ENCODE assay signal across 8 mouse cellular contexts in the genomic region with DNA sequence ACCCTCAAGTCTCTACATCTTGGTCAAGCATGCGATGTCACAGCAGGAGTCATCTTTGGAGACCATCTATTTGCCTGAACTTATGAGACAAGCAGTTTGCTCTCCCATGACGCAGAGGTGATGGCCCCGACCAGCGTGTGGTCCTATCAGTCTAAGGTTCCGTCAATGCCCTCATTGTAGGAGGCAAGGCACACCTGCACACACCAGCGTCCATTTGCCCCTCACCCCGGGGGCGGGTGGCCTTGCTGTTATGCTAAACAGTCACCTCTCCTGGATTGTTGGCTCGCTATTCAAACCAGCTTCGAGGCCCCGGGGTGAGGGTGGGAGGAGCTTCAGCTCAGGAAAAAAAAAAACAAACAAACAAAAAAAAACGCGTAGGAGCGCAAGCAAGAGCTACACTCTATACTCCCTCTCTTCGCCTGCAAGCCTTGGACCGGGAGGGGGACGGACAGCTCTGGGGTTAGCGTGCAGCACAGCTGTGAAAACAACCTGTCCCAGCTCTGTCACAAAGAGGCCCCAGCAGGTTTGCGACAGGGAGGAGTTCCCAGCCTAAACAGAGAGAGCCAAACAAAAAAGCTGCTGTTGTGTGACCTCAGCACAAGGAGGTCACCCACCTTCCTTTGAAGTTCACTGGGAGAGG. TPM values are rescaled to one million over a fixed set of nuclear protein-coding genes. Genes with fewer than 3 reads are reported as not detected.
DNase-seq lines count a peak whose midpoint lies in the region; ATAC-seq lines count a peak whose summit lies in the region.

No protein-coding gene starts in this region.

- peaks cover 14% of the 10 kb centered on the region for H3K4me1 ChIP-seq in megakaryocyte, embryonic 14.5 days
- H3K4me1 ChIP-seq in intestine, embryonic 16.5 days (ENCODE audit: control insufficient read depth, insufficient read depth, low read length): peaks cover 6% of the 10 kb centered on the region
- peaks cover 7% of the 10 kb centered on the region; the same call in 1 of the 2 replicates for H3K4me1 ChIP-seq in neural tube, embryonic 11.5 days (ENCODE audit: control insufficient read depth, insufficient read depth, low read length)

- 42% methylated on average over 19 of the region's 19 CpGs for WGBS in intestine, embryonic 16.5 days
- WGBS in neural tube, embryonic 11.5 days: 18% methylated on average over 19 of the region's 19 CpGs

- DNase-seq in adrenal gland, postnatal 10 days: peak; percentile 50
- DNase-seq in adrenal gland, postnatal 4 days (ENCODE audit: low spot score in 2 of 2): no peak
- DNase-seq in neural tube, embryonic 11.5 days (ENCODE audit: low spot score): peak; percentile 58
- no peak for DNase-seq in ovary, postnatal 10 days (ENCODE audit: low spot score)
- no peak for DNase-seq in gastrocnemius, adult 18-20 months (ENCODE audit: low spot score)

- H3K27ac ChIP-seq in intestine, embryonic 16.5 days (ENCODE audit: low read length): no peak overlapping the region
- H3K27ac ChIP-seq in neural tube, embryonic 11.5 days (ENCODE audit: low read depth, low read length): no peak overlapping the region

- no peaks in the 10 kb centered on the region for H3K36me3 ChIP-seq in megakaryocyte, embryonic 14.5 days (replicated peaks; ENCODE audit: low read length)
- no peaks in the 10 kb centered on the region for H3K36me3 ChIP-seq in intestine, embryonic 16.5 days (ENCODE audit: control insufficient read depth, insufficient read depth, low read length)
- H3K36me3 ChIP-seq in neural tube, embryonic 11.5 days (ENCODE audit: control insufficient read depth, insufficient read depth, low read length): no peaks in the 10 kb centered on the region; the same call in 1 of the 2 replicates

- H3K4me2 ChIP-seq in intestine, embryonic 16.5 days (ENCODE audit: low read depth, low read length): 0 out of 2 replicates have a peak overlapping the region, but pooled peaks have one; percentile 5
- H3K4me2 ChIP-seq in neural tube, embryonic 11.5 days (ENCODE audit: low read depth): peak overlapping the region; percentile 21

- peaks cover 7% of the 10 kb centered on the region; the same call in 1 of the 2 replicates for H3K9me3 ChIP-seq in megakaryocyte, embryonic 14.5 days
- H3K9me3 ChIP-seq in intestine, embryonic 16.5 days (ENCODE audit: control insufficient read depth, low read length): peaks cover 4% of the 10 kb centered on the region; the same call in 1 of the 2 replicates
- H3K9me3 ChIP-seq in neural tube, embryonic 11.5 days (ENCODE audit: control insufficient read depth, low read length): no peaks in the 10 kb centered on the region

- H3K9ac ChIP-seq in intestine, embryonic 16.5 days (ENCODE audit: low read depth, low read length): peak overlapping the region; percentile 16; the same call in 1 of the 2 replicates
- H3K9ac ChIP-seq in neural tube, embryonic 11.5 days (ENCODE audit: low read length): no peak overlapping the region

- peaks cover 20% of the 10 kb centered on the region for H3K27me3 ChIP-seq in megakaryocyte, embryonic 14.5 days (replicated peaks)
- no peaks in the 10 kb centered on the region for H3K27me3 ChIP-seq in intestine, embryonic 16.5 days (replicated peaks; ENCODE audit: control insufficient read depth, insufficient read depth, low read length)
- no peaks in the 10 kb centered on the region for H3K27me3 ChIP-seq in neural tube, embryonic 11.5 days (ENCODE audit: control insufficient read depth, insufficient read depth, low read length)

- ATAC-seq in megakaryocyte, adult 5-6 weeks (ENCODE audit: poor library complexity, severe bottlenecking): no peak
- ATAC-seq in intestine, embryonic 16.5 days: peak; percentile 71
- ATAC-seq in neural tube, embryonic 11.5 days (ENCODE audit: insufficient read depth, low FRiP score, low TSS enrichment): no peak

- H3K4me3 ChIP-seq in megakaryocyte, embryonic 14.5 days (replicated peaks): peak overlapping the region; percentile 73
- H3K4me3 ChIP-seq in intestine, embryonic 16.5 days (ENCODE audit: low read length): no peak overlapping the region
- H3K4me3 ChIP-seq in neural tube, embryonic 11.5 days (ENCODE audit: low read depth, low read length): no peak overlapping the region

RNA-seq across cellular contexts. Expression of a gene that starts 12.1 kb away (rescaled TPM):
- total RNA-seq in adrenal gland, postnatal 10 days (2021): 100 to 1,000 TPM; 103 to 105 TPM
- total RNA-seq in adrenal gland, postnatal 4 days (2021): 100 to 1,000 TPM; 112 to 117 TPM
- 183 and 184 TPM in 2 replicates for polyA plus RNA-seq in megakaryocyte, embryonic 14.5 days (2012; ENCODE audit: insufficient read depth, low replicate concordance)
- total RNA-seq in megakaryocyte, adult 5-6 weeks (2015): 46.3 and 52.5 TPM in 2 replicates
- total RNA-seq in megakaryocyte, adult 5-6 weeks (2017): 57.8 and 60.2 TPM in 2 replicates
- polyA plus RNA-seq in intestine, embryonic 16.5 days (2015; fragmentation: Nextera tagmentation; extraction: Ambion mirVana): 231 and 264 TPM in 2 replicates
- polyA plus RNA-seq in neural tube, embryonic 11.5 days (2014; fragmentation: Nextera tagmentation; extraction: Ambion mirVana): 168 and 170 TPM in 2 replicates
- total RNA-seq in gastrocnemius, adult 18-20 months (2021): 10 to 100 TPM; 34.3 to 40.9 TPM

Comparison
In these comparisons a context has a peak if more than half of its experiments do, and no peak if none do; other contexts are left out.
1. DNase-seq: peak in adrenal gland, postnatal 10 days (single experiment) and neural tube, embryonic 11.5 days (single experiment); none in adrenal gland, postnatal 4 days (0 of 2), ovary, postnatal 10 days (single experiment) and gastrocnemius, adult 18-20 months (single experiment).